Mouse (Mus musculus) cerebellum, postnatal 14 days (tissue): ENCODE data around the gene Gm29609.

Experiments
- DNase-seq, 2 experiments: peaks; one replicate each; pipeline ENCODE4 v3.0.0; 2021; ENCODE audit warnings: mixed read lengths in 2 of 2

Gene Gm29609

DNA sequence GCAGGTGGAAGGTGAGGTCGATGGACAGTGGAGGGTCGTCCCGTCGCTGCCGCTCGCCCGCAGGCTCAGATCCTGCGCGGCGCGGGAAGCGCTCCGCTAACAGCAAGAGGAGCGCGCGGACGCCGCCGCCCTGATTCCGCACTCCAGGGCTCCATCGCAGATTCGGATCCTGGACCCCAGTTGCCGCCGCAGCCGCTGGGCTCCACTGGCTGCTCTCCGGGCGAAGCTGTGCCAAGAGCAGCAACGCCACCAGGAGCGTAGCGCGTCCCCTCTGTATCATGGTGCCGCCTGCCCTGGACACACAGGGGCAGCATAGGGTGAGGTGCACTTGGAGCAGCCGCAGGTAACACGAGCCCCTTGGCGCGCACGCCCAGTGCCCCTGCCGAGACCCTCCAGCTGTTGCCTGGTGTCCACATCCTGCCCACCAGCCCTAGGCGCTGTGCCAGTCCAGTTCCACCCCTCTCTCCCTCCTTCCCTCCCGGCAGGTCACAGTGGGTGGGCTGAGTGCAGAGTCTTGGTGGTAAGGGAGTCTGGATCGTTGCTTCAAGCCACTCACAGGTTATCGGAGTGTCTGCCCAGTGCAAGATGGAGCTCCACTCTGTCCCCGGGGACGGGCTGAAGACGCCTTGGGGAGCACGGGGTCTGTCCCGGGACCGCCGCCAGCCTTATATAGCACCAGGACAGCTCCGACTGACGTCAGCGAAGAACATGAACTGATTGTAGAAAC, 41.3 kb downstream of the Gm29609 start, which contains the start of gene Ucn:
Ucn (minus strand) TSS at position 589 of the 727 bp plus-strand sequence.
- DNase-seq = peak in 1 of 2 experiments; percentile 27

DNA sequence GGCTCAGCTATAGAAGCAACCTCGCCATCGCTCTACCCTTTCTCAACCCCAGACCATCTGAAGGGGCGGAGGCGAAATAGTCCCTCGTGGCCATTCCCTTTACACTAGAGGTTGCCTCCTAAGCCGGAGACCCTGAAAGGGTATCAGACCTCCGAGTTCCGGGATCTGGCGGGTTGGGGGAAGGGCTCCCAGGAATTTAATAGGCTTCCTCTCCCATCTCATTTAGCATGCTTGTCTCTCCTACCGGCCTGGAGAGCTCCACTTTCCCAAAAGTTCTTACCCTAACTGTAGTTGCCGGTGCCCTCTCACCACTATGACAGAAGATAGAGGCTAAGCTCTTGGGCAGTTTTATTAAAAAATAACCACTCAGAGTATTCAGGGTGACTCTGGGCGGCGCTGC, 42.1 kb downstream of the Gm29609 start:
- DNase-seq = no peak

DNA sequence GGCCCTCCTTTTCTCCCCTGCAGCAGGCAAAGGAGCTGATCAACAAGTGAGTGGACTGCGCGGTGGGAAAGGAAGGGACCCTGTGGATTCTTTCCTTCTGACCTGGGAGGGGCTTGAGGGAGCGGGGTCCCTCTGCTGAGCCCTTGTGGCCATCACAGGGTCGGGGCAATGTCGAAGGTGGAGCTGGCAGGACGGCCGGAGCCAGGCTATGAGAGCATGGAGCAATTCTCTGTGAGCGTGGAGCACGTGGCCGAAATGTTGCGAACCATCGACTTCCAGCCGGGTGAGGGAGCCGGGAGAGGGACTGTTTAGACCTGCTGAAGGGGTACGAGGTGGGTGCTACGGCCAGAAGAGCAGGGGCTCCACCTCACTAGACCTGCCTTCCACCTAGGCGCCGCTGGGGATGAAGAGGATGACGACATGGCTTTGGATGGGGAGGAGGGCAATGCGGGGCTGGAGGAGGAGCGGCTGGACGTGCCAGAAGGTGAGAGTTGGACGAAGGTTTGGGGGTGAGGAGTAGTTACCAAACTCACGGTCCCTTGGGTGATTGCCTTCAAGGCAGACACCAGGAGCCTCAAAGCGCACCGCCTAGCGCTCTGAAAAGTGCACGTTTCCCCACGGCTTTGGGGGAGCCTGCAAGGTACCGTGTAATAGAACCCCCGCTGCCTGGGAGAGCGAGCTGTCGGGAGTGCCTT, 42.8 kb downstream of the Gm29609 start:
- DNase-seq = no peak

DNA sequence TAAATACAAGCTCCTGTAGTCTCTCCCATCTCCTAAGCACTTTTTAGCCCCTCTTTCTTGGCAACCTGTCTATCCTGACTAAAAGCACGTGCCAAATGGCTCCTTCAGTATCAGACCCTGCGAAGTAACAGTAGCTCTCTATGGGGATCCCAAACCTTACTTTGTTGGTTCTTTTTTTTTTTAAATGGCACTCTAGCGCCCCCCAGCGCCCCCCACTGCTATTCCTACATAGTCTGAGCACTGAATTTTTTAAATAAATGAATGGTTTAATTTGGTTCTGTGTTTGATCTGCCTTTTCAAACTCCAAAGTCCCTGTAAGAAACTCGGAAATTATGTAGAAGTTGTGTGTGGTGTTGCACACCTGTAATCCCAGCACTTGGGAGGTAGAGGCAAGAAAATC, 53.7 kb downstream of the Gm29609 start:
- DNase-seq = no peak

DNA sequence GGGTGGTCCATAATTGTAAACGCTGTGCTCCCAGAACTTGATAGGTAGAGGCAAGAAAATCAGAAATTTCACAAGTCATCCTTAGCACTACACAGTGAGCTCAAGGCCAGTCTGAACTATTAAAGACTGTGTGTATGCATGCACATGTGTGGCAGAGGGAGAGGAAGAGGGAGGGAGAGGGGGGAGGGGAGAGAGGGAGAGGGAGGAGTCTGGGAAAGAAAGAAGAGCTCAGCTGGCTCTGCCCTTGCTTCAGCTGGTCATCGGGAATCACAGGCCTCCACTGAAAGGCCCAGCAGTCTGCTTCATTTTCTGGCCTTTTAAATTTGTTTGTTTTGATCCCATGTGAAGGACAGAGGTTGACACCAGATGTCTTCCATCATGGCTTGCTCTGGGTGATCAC, 56.2 kb downstream of the Gm29609 start:
- no peak for DNase-seq

DNA sequence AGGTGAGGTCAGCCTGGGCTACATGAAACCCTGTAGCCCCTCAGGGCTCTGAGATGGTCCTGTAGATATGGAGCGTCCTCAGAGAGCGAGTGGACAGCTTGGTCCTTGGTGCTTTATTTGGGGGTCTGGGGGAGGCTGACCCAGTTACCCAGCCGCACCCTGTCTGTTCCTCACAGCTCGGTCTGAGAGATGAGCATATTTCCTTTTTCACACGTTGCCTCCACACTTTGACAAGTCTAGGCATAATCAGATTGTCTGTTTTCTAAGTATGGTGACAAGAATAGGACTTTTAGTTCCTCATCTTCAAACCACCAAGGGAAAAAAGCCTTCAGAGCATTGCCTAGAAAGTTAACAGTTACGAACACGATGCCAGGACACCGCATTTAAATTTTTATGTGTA, 58.6 kb downstream of the Gm29609 start:
- no peak for DNase-seq

DNA sequence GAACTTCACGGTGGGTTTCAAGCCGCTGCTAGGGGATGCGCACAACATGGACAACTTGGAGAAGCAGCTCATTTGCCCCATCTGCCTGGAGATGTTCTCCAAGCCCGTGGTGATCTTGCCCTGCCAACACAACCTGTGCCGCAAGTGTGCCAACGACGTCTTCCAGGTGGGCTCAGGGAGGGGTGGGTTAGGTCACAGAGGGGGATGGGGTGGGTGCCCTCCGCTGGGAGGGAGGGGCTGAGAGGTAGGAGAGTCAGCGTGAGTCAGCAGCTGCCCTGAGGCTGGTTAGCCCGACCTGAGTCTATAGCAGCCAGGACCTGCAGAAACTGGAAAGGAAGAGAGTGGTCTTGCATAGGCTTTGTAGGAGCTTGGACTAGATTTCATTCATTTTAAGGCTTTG, 62.8 kb downstream of the Gm29609 start:
- DNase-seq = no peak

DNA sequence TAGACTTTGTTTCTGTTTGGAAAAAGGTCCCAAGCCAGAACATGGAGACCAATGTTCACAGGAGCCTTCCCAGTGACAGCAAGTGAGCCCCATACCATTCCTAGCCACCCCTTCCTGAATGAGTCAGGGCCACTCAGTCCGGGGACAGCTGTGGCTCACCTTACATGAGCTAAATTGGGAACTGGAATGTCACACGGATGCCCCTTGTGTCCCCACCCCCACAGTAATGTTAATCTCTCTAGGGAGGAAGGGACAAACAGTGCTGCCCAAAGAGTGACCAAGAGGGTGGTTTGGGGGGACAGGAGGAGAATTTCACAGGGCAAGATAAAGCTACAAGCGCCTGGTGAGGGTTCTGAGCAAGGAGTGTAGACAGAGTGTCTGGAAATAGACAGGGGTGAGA, 63.4 kb downstream of the Gm29609 start, which contains the start of gene Trim54:
Trim54 (plus strand) TSS at position 359 of the 400 bp plus-strand sequence.
- no peak for DNase-seq

DNA sequence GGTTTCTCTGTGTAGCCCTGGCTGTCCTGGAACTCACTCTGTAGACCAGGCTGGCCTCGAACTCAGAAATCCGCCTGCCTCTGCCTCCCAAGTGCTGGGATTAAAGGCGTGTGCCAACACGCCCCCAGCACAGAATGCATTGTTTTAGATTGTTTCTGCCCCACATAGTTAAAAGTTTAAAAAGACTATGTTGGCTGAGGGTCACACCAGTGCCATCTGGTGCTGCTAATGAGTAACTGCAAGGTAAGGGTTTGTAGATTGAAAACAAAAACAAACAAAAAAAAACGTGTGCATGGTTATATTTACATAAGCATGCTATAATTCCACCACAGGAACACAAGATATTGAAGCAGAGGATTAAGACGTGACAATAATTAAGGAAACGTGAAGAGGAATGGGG, 68.9 kb downstream of the Gm29609 start:
- DNase-seq = peak in 1 of 2 experiments; percentile 23

DNA sequence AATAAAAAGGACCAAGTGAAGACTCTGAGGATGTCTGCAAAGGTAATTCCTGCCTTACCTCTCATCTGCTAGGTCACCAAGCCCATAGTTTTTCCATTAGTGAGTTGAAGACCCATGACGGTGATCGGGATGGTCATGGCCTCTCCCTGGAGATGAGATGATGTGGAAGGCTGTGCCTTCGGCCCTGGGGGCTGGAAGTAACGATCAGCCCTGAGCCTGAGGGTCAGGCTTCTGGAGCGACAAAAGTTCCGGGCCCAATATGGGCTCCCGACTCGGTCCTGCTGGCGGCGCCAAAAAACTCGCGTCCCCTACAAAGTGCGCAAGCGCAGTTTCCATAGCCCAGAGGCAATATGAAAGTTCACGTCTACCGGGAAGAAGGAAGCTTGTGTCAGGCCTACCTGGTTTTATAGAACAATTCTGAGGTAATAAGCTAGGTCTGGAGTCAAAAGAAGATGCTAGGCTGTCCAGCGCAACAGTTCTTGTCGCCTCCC, 71.7 kb downstream of the Gm29609 start, which contains the start of gene Slc30a3:
Slc30a3 (minus strand) TSS at position 238 of the 491 bp plus-strand sequence.
- DNase-seq = no peak

DNA sequence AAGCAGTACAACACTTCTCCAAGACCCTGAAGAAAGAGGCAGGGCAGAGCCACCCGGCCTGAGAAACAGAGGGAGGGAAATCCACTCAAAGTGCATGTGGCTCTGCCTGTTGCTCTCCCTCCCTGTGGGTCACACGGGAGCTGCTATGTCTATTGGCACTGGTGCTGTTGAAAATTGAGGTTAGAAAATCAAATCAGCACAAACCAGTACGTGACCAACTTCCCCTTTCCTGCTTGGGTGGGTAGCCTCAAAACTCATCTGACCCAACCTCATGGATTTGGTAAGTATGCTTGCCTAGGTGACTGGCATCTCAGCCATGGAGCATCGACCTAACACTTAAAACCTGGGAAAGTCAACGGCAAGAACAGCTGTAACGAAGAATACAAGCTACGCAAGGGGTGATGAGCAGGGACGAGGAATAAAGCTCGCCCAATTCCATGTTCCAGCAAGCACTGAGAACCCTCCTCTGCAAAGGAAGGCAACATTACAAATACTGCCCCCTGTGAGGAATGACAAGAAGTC, 73.8 kb downstream of the Gm29609 start, which contains the start of gene Dnajc5g:
Dnajc5g (plus strand) TSS at position 472 of the 522 bp plus-strand sequence.
- no peak for DNase-seq

DNA sequence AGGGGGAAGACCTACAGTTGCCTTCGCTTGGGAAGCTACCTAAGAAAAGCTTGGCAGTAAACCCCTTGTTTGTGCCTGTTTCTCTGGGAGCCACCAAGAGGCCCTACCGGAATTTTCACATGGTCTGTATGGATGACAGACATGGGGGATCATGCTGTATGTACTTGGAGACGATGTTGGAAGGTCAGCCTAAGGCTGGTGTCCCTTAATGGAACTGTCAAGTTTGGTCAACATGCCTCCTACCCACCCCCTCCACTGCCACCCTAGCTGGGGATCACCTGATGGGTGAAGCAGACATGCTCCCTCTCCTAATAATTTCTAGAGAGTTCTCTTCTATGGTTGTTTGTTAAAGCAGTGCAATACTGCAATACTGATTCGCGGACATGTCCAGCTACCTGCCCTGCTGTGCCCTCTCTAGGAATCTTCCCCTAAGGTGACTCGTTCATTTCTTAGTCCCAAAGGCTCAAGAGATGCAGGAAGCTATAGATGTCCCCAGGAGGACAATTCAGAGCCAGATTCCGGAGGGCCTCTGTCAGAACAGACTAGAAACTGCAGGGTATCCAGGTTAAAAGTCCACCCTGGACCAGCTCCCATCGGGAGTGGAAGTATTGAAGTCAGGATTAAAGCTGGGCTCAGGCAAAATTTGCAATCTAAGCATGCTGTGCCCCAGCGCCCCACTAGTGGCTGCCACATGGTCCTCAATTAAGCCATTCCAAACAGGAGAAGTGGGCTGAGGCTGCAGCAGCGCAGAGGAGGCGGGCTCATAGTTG, 83.8 kb downstream of the Gm29609 start:
- no peak for DNase-seq

DNA sequence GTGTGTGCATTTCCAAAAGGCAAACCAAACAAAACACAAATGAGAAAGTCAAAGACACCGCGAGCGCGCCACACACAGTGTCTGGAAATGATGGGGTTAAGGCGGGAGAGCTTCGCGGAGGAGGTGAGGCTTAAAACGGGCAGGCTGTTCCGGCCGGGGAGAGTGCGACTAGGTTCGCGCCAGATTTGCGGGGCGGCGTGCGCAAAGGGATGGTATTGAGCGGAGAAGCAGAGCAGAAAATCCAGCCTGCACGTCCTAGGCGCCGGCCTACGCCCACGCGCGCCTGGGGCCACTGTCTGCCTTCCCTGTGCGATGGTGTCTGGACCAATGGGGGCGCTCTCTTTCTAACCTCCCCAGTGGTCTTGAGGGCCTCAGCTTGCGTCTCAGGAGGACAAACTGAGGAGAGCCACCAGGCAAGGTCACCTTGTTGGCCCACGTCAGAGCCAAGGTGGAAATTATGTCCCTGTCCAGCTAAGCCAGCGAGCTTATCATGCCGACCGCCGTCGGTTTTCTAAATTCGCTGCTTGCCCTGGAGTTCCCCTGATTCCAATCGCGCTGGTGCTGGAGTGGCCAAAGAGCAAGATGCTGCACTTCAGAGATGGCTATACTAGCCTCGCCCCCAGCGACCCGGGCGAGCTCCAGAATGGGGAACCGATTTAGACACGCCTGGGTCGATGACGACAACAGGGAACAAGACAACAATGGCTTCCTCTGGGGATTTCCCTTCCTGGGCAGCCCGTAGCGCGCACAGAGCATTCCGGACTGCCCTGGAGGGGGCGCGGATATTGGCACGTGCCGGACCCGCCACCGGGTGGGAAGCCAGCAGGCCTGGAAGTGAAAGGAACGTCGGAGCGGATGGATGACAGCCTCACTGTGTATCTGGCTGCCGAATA, 84.7 kb downstream of the Gm29609 start:
- peak; percentile 36 to 40 for DNase-seq
